Mouse (Mus musculus): ENCODE results near the gene Prdm16. TPM values are rescaled to one million over a fixed set of nuclear protein-coding genes. Genes with fewer than 3 reads are reported as not detected.

Prdm16 gene
- total RNA-seq, 2 experiments from 2014 or later: 9.7 to 12.2 TPM

- DNase-seq (ENCODE audit: low spot score in 2 of 2): no peak
Observed at GRCm38 (mm10) chr4:154429770-154430169, 206.9 kb downstream of the Prdm16 start.

GRCm38 (mm10) chr4:154426901-154427300 lies 209.8 kb downstream of the Prdm16 start:
- DNase-seq (ENCODE audit: low spot score in 2 of 2): no peak

DNA sequence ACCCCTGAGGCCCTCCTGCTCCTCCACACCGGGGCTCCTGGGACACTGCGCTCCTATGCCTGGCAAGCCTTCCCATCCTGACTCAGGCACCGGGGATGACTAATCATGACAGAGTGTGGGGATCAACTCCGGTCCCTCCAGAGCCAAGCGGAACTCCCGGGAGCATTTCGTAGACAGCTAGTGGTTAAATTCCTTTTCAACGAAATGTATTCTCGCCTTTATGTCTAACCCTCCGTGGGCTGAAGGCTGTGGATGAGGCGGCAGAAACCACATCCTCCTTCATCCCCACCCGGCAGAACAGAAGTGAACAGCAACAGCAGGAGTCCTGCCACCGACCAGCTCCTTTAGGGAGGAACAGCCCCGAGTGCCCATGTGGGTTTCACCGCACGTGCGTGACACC lies 211.4 kb downstream of the Prdm16 start:
- DNase-seq (ENCODE audit: low spot score in 2 of 2): peak in 1 of 2 experiments; percentile 52

- DNase-seq (ENCODE audit: low spot score in 2 of 2): no peak
Observed at GRCm38 (mm10) chr4:154424681-154425080, 212.0 kb downstream of the Prdm16 start.

- DNase-seq (ENCODE audit: low spot score in 2 of 2): no peak
Observed at GRCm38 (mm10) chr4:154422431-154422913, 214.2 kb downstream of the Prdm16 start.

GRCm38 (mm10) chr4:154420749-154421148 lies 215.9 kb downstream of the Prdm16 start:
- no peak for DNase-seq (ENCODE audit: low spot score in 2 of 2)

DNA sequence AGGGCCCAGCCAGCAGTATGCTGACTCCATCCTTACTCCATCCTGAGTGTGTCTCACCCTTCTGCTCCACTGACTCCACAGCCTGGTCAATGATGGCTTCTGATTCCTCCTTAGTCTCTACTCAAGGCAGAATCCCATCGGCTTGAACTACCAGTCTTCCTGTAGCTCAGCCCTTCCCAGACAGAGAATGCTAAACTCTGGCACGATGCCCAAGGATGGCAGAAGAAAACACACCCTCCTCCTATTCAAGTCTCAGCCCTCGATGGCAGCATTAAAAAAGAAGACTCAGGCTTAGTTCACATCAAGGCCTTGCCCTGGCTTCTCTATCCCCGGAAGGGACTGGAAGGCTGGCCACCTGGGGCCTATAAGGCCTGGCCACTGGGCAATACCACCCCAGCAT lies 216.9 kb downstream of the Prdm16 start:
- no peak for DNase-seq (ENCODE audit: low spot score in 2 of 2)

DNA sequence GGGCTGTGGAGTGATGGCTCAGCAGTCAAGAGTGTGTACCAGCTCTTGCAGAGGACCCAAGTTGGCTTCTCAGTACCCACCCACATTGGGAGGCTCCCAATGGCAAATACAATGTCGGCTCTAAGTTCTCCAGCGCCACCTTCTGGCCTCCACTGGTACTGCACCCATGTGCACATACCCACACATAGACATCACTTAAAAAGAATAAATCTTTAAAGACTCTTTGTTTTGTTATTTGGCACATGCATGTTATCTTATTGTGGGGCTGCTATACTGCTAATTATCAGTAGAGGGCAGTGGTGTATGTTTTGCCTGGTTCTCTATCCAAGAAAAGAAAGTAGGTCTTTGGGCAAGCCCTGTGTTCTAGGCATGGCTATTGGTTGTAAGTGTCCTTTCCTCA lies 217.7 kb downstream of the Prdm16 start:
- DNase-seq (ENCODE audit: low spot score in 2 of 2): no peak

- DNase-seq (ENCODE audit: low spot score in 2 of 2): no peak
Observed at GRCm38 (mm10) chr4:154418327-154418744, 218.3 kb downstream of the Prdm16 start.

DNA sequence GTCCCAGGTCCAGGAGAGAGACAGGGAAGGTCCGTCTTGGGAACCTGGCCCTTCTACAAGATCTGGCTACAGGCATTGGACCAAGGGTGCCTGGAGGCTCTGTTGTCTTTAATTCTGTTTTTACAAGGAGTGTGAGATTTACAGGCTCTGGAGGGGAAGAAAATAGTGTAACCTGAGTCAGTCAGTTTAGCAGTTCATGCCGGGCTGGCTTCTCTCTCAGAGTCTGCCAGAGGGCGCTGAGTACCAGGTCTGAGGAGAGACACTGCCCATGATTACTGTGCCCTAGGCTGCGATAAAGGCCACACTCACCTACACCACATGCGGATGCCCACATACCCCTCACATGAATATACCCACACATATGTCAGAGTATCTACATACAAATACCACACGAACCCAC lies 219.9 kb downstream of the Prdm16 start:
- no peak for DNase-seq (ENCODE audit: low spot score in 2 of 2)

DNA sequence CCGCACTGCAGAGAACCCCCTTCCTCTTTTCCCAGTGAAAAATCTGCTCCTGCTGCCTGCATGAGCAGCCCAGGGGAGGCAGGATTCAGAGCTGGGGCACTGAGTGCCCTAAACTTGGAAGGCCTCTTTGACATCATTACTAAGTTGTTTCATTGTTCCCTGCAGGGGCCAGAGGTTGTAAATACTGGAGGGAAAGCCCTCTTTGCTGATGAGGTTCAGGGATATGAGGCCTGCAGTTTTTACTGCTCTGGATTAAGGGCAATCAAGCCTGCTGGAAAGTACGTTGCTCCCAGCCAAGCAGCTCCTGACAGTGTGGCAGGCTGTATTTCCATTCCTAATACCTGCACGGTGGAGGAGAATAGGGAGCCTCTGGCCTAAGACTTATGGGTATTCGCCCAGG lies 221.8 kb downstream of the Prdm16 start:
- DNase-seq (ENCODE audit: low spot score in 2 of 2): no peak

- DNase-seq (ENCODE audit: low spot score in 2 of 2): no peak
Observed at GRCm38 (mm10) chr4:154410559-154410958, 226.1 kb downstream of the Prdm16 start.

DNA sequence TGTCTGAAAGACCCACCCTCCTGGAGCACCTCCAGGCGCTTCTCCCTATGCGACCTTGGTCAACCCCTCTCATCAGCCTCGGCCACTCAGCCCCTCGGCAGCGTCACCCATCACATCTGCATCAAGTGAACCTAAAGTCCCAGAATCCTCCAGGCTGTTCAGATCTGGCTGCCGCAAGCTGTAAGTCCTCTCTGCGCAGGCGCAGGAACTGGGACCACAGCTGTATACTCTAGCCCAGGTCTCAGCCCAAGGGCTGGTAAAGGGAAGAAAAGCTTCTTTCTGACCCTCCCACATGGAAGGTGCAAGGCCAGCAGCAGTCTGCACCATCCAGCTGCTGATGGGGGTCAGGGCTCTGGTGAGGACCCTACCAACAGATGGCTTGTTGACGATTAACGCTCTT lies 226.8 kb downstream of the Prdm16 start:
- no peak for DNase-seq (ENCODE audit: low spot score in 2 of 2)

GRCm38 (mm10) chr4:154409237-154409721 lies 227.4 kb downstream of the Prdm16 start:
- DNase-seq (ENCODE audit: low spot score in 2 of 2): peak in 1 of 2 experiments; percentile 33

- DNase-seq (ENCODE audit: low spot score in 2 of 2): no peak
Observed at GRCm38 (mm10) chr4:154402948-154403347, 233.7 kb downstream of the Prdm16 start.

GRCm38 (mm10) chr4:154401982-154402932 lies 234.4 kb downstream of the Prdm16 start:
- DNase-seq (ENCODE audit: low spot score in 2 of 2): peak; percentile 21 to 34

- peak in 1 of 2 experiments; percentile 45 for DNase-seq (ENCODE audit: low spot score in 2 of 2)
Observed at GRCm38 (mm10) chr4:154401379-154401778, 235.3 kb downstream of the Prdm16 start.

DNA sequence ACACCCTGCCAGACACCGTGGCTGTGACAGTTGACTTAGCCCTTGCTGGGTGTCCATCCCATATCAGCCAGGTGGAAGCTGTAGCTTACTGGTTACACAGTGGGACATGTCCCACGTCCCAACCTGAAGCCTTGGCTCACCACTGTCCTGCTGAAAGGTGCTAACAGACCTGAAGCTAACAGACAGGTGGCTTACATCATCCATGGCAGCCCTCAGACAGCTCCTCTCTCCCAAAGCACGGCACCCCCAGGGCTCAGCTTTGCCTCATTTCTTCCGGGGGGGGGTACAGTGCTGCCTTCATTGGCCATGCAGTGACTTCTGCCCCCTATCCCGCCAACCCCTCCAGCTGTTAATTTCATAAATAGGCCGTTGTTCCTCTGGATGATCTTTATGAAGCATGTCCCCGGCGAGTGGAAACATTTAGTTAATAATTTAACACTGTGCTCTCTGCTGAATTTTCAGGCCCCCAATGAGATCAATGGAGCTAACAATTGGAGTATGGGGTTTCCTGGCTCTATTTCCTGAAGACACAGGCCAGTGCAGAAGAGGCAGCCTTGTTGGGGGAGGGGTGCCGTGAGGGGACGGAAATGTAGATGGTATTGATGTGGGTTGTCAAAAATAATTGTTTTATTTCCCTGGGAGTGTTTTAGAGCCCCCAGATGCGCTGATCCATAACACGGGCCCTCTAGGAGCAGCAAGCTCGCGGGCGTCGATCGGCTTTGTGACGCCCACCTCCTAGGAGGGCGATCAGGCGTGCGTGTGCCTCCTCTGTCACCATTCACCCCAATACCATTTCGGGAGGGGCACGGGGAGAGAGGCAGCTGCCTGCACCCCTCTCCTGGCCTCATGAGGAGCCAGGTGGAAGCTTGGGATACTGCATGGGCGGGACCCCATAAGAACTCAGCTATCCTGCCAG lies 236.2 kb downstream of the Prdm16 start:
- no peak for DNase-seq (ENCODE audit: low spot score in 2 of 2)

- DNase-seq (ENCODE audit: low spot score in 2 of 2): no peak
Observed at GRCm38 (mm10) chr4:154399634-154400033, 237.0 kb downstream of the Prdm16 start.

GRCm38 (mm10) chr4:154396652-154397301 lies 239.9 kb downstream of the Prdm16 start:
- no peak for DNase-seq (ENCODE audit: low spot score in 2 of 2)
